ENCODE assay signal across 10 mouse cellular contexts in the genomic region with DNA sequence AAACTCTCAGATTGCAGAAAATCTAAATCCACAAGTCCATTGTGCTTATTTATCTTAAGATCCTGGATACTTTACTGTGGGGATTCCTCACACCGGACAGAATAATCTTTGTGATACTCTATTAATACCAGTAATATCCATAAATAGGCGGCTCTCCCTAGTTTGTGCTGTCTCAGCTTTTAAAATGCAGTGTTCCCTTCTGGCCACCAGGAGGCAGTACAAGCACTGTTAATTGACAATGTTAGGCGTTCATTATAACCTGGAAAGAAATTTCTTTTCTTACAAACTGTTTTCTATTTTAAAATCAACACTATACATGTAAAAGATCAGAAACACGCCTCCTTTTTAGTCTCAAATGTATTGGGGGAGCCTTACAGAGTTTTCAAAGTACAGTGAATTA.
DNase-seq lines count a peak whose midpoint lies in the region; ATAC-seq and TF ChIP-seq lines count a peak whose summit lies in the region.
"Had no signal": no experiment of that assay in that cellular context is flagged by ENCODE, and none has a peak within 500 bp of the region (broad histone marks: within the 10 kb centered on the region; RNA-seq: fewer than 3 reads in every experiment).

No protein-coding gene starts in this region.

- peaks cover 15% of the 10 kb centered on the region for H3K4me1 ChIP-seq in neural tube, embryonic 15.5 days
- H3K4me1 ChIP-seq in hindbrain, postnatal 0 days (ENCODE audit: insufficient read depth, low read length) = no peaks in the 10 kb centered on the region
- H3K4me1 ChIP-seq: hindbrain, embryonic 15.5 days had no signal

- no peak overlapping the region for H3K27ac ChIP-seq in neural tube, embryonic 15.5 days (replicated peaks)
- H3K27ac ChIP-seq in hindbrain, postnatal 0 days = no peak overlapping the region
- H3K27ac ChIP-seq: hindbrain, embryonic 15.5 days had no signal

- TF ChIP-seq CTCF in hindbrain, postnatal 0 days (IDR thresholded peaks at IDR 0.05; ENCODE audit: low read depth) = peak; percentile 88

- no peaks in the 10 kb centered on the region for H3K36me3 ChIP-seq in neural tube, embryonic 15.5 days
- no peaks in the 10 kb centered on the region for H3K36me3 ChIP-seq in hindbrain, postnatal 0 days (ENCODE audit: insufficient read depth, low read length)
- H3K36me3 ChIP-seq: hindbrain, embryonic 15.5 days had no signal

- peak; percentile 88 for DNase-seq in heart, adult 11 months
- DNase-seq in heart, adult 8-10 months (ENCODE audit: low spot score) = no peak
- peak; percentile 35 for DNase-seq in neural tube, embryonic 10.5 days (ENCODE audit: extremely low spot score, low spot score)
- peak; percentile 9 to 41 for DNase-seq in adrenal gland, postnatal 36 days
- DNase-seq in hindbrain, postnatal 0 days (ENCODE audit: low spot score) = peak; percentile 83
- DNase-seq in urinary bladder, postnatal 10 days (ENCODE audit: low spot score) = no peak

- no peaks in the 10 kb centered on the region for H3K27me3 ChIP-seq in neural tube, embryonic 15.5 days (replicated peaks)
- H3K27me3 ChIP-seq in hindbrain, postnatal 0 days (ENCODE audit: insufficient read depth, low read length) = no peaks in the 10 kb centered on the region
- H3K27me3 ChIP-seq: hindbrain, embryonic 15.5 days had no signal

- H3K4me2 ChIP-seq in neural tube, embryonic 15.5 days = no peak overlapping the region
- no peak overlapping the region for H3K4me2 ChIP-seq in hindbrain, postnatal 0 days (ENCODE audit: low read depth, low read length)
- H3K4me2 ChIP-seq: hindbrain, embryonic 15.5 days had no signal

- ATAC-seq in neural tube, embryonic 15.5 days (ENCODE audit: low FRiP score) = no peak
- ATAC-seq in hindbrain, postnatal 0 days = peak; percentile 51; the same call in 1 of the 2 replicates
- 0 out of 2 replicates have a peak, but pooled peaks have one; percentile 44 for ATAC-seq in neutrophil, adult 5-6 weeks (ENCODE audit: extremely low read depth, insufficient number of reproducible peaks, low FRiP score, poor library complexity, severe bottlenecking)

- WGBS in neural tube, embryonic 15.5 days = 20% methylated on average over 4 of the region's 4 CpGs
- WGBS in hindbrain, postnatal 0 days = 17% methylated on average over 4 of the region's 4 CpGs

- H3K9ac ChIP-seq in neural tube, embryonic 15.5 days (replicated peaks) = no peak overlapping the region
- no peak overlapping the region for H3K9ac ChIP-seq in hindbrain, postnatal 0 days (replicated peaks; ENCODE audit: low read length)
- H3K9ac ChIP-seq: hindbrain, embryonic 15.5 days had no signal

- no peaks in the 10 kb centered on the region for H3K9me3 ChIP-seq in neural tube, embryonic 15.5 days (replicated peaks)
- H3K9me3 ChIP-seq in hindbrain, postnatal 0 days (ENCODE audit: low read length) = no peaks in the 10 kb centered on the region
- H3K9me3 ChIP-seq: hindbrain, embryonic 15.5 days had no signal

- H3K4me3 ChIP-seq in neural tube, embryonic 15.5 days (replicated peaks) = no peak overlapping the region
- H3K4me3 ChIP-seq in hindbrain, postnatal 0 days (ENCODE audit: low read length) = no peak overlapping the region
- H3K4me3 ChIP-seq: hindbrain, embryonic 15.5 days; myocyte had no signal

Comparison
In these comparisons a context has a peak if more than half of its experiments do, and no peak if none do; other contexts are left out.
1. DNase-seq: peak in heart, adult 11 months (single experiment), neural tube, embryonic 10.5 days (single experiment), adrenal gland, postnatal 36 days (2 of 2) and hindbrain, postnatal 0 days (single experiment); none in heart, adult 8-10 months (single experiment) and urinary bladder, postnatal 10 days (single experiment).